Mouse (Mus musculus) kidney, postnatal 0 days (tissue): Measurements from ENCODE around the gene Tmem203. TPM values are rescaled to one million over a fixed set of nuclear protein-coding genes. Genes with fewer than 3 reads are reported as not detected.
"Not testable (repeated sequence)": the region's sequence is repeated elsewhere in the genome, so short reads cannot be mapped to it uniquely, and the experiment has no call there.

Source experiments
- ATAC-seq: fragments of 200-750 bp; cut with Nextera tagmentation; replicated peaks from 2 replicates; pipeline ENCODE4 v1.8.0; 2017; ENCODE audit warnings: low read depth, moderate number of reproducible peaks, moderate TSS enrichment, moderate library complexity; ENCODE audit not compliant: low FRiP score
- DNase-seq: peaks from one replicate; pipeline ENCODE4 v3.0.0-alpha.2; 2016; ENCODE audit warnings: low spot score
- H3K27ac ChIP-seq: fragments of 300-500 bp; sonication (generic); 2 replicates; pipeline ENCODE4 v1.5.1; 2014; ENCODE audit warnings: mild to moderate bottlenecking
- H3K27me3 ChIP-seq: fragments of 300-500 bp; sonication (generic); 2 replicates; pipeline ENCODE4 v1.6.1; 2014; ENCODE audit warnings: low read length, mixed read lengths; ENCODE audit not compliant: insufficient read depth
- H3K36me3 ChIP-seq: fragments of 300-500 bp; sonication (generic); 2 replicates; pipeline ENCODE4 v1.6.1; 2014; ENCODE audit warnings: low read length, mixed read lengths; ENCODE audit not compliant: insufficient read depth
- H3K4me1 ChIP-seq: fragments of 300-500 bp; sonication (generic); replicated peaks from 2 replicates; pipeline ENCODE4 v1.6.1; 2014; ENCODE audit warnings: antibody characterized with exemption, low read length, mixed read lengths; ENCODE audit not compliant: insufficient read depth
- H3K4me2 ChIP-seq: fragments of 300-500 bp; sonication (generic); 2 replicates; pipeline ENCODE4 v1.6.1; 2014; ENCODE audit warnings: mild to moderate bottlenecking, low read length, moderate library complexity, mixed read lengths
- H3K4me3 ChIP-seq: fragments of 300-500 bp; sonication (generic); replicated peaks from 2 replicates; pipeline ENCODE4 v1.5.1; 2014; ENCODE audit warnings: low read depth, low read length
- H3K9ac ChIP-seq: fragments of 300-500 bp; sonication (generic); 2 replicates; pipeline ENCODE4 v1.6.1; 2014; ENCODE audit warnings: low read depth, low read length
- H3K9me3 ChIP-seq: fragments of 300-500 bp; sonication (generic); replicated peaks from 2 replicates; pipeline ENCODE4 v1.6.1; 2016; ENCODE audit warnings: low read length, inconsistent platforms, mixed read lengths
- CTCF ChIP-seq: IDR thresholded peaks from 2 replicates; pipeline ENCODE4 v1.5.1; 2016; ENCODE audit warnings: antibody characterized with exemption, low read depth, mild to moderate bottlenecking, moderate library complexity
- WGBS: fragments of 180-500 bp; shearing (Covaris S2); extraction: QIAGEN DNeasy Blood & Tissue Kit; methylation state at CpG from one replicate; pipeline ENCODE4 v1.1.7; 2014; 5-methylcytosine and 5-hydroxymethylcytosine counted together
- polyA plus RNA-seq: library from polyadenylated mRNA; unstranded; fragments of >200 nt; fragmentation: Nextera tagmentation; extraction: Ambion mirVana; gene quantifications from 2 replicates; pipeline ENCODE4 v1.2.1, GENCODE M21; 2015

The Tmem203 gene
- polyA plus RNA-seq, 1 experiment from 2014 or later: 46.7 TPM

- no peak for TF ChIP-seq CTCF
- Histone ChIP-seq H3K36me3 (no peaks in the 10 kb centered on the region), H3K27me3 (no peaks in the 10 kb centered on the region), H3K4me2 (peak within 1 kb of the TSS; percentile 92), H3K4me1 (peaks cover 20% of the 10 kb centered on the region), H3K4me3 (peak within 1 kb of the TSS; percentile 49), H3K9ac (peak within 1 kb of the TSS; percentile 68), H3K27ac (peak within 1 kb of the TSS; percentile 59), H3K9me3 (no peaks in the 10 kb centered on the region)
- WGBS: under 1% methylated on average over 45 of the region's 59 CpGs
- ATAC-seq (0 out of 2 replicates have a peak, but pooled peaks have one; percentile 0), DNase-seq (no peak)
Measured at GRCm38 (mm10) chr2:25242101-25242506, 13.1 kb upstream of the Tmem203 start, which contains the start of the genes Rnf208 and Cysrt1. Gene Rnf208, plus strand, starts transcription at chr2:25242255. Gene Cysrt1, minus strand, starts transcription at chr2:25242452.

GRCm38 (mm10) chr2:25243342-25243741, 11.9 kb upstream of the Tmem203 start:
- ATAC-seq: no peak
- Histone ChIP-seq H3K9ac (no peak overlapping the region), H3K27me3 (no peaks in the 10 kb centered on the region), H3K4me3 (no peak overlapping the region), H3K4me1 (peaks cover 20% of the 10 kb centered on the region), H3K9me3 (no peaks in the 10 kb centered on the region), H3K27ac (no peak overlapping the region), H3K36me3 (no peaks in the 10 kb centered on the region), H3K4me2 (peak overlapping the region; percentile 92)
- no peak for DNase-seq
- TF ChIP-seq CTCF: no peak
- 71% methylated on average over 8 of the region's 8 CpGs for WGBS

GRCm38 (mm10) chr2:25244144-25244543, 11.1 kb upstream of the Tmem203 start:
- ATAC-seq: no peak
- DNase-seq: no peak

GRCm38 (mm10) chr2:25246183-25247072, 8.8 kb upstream of the Tmem203 start, which contains the start of gene AL732309.1:
Gene AL732309.1, minus strand, starts transcription at chr2:25246863.
- WGBS: 83% methylated on average over 10 of the region's 10 CpGs
- DNase-seq (no peak), ATAC-seq (no peak)
- no peak within 1 kb of the TSS for H3K27ac ChIP-seq
- no peak within 1 kb of the TSS for H3K4me2 ChIP-seq
- H3K4me1 ChIP-seq: peaks cover 9% of the 10 kb centered on the region; the same call in 1 of the 2 replicates
- no peak within 1 kb of the TSS for H3K4me3 ChIP-seq
- H3K9me3 ChIP-seq: no peaks in the 10 kb centered on the region
- TF ChIP-seq CTCF: no peak
- H3K36me3 ChIP-seq: peaks cover 23% of the 10 kb centered on the region
- no peaks in the 10 kb centered on the region for H3K27me3 ChIP-seq
- no peak within 1 kb of the TSS for H3K9ac ChIP-seq

More at GRCm38 (mm10) chr2:25244144-25244543, 11.1 kb upstream of the Tmem203 start:
- 90% methylated on average over 4 of the region's 4 CpGs for WGBS
- no peak for TF ChIP-seq CTCF
- H3K27ac ChIP-seq: no peak overlapping the region
- H3K36me3 ChIP-seq: peaks cover 2% of the 10 kb centered on the region
- no peaks in the 10 kb centered on the region for H3K9me3 ChIP-seq
- peaks cover 20% of the 10 kb centered on the region for H3K4me1 ChIP-seq
- no peaks in the 10 kb centered on the region for H3K27me3 ChIP-seq
- no peak overlapping the region for H3K4me3 ChIP-seq
- no peak overlapping the region for H3K9ac ChIP-seq
- no peak overlapping the region for H3K4me2 ChIP-seq

GRCm38 (mm10) chr2:25252331-25252730, 2.9 kb upstream of the Tmem203 start:
- no peak overlapping the region for H3K9ac ChIP-seq
- ATAC-seq (no peak), DNase-seq (no peak)
- H3K4me2 ChIP-seq: no peak overlapping the region
- H3K36me3 ChIP-seq: peaks cover 26% of the 10 kb centered on the region
- no peaks in the 10 kb centered on the region for H3K9me3 ChIP-seq
- WGBS: 93% methylated on average over 1 of the region's 1 CpGs
- H3K4me3 ChIP-seq: no peak overlapping the region
- TF ChIP-seq CTCF: peak; percentile 65
- H3K27ac ChIP-seq: no peak overlapping the region
- no peaks in the 10 kb centered on the region for H3K27me3 ChIP-seq
- H3K4me1 ChIP-seq: peaks cover 6% of the 10 kb centered on the region

- Histone ChIP-seq H3K4me3 (peak overlapping the region; percentile 99), H3K9ac (peak overlapping the region; percentile 74; the same call in 1 of the 2 replicates), H3K4me2 (peak overlapping the region; percentile 98)
- H3K9me3 ChIP-seq, H3K27ac ChIP-seq, H3K27me3 ChIP-seq, H3K36me3 ChIP-seq, ATAC-seq, H3K4me1 ChIP-seq: not testable (repeated sequence)
- peak; percentile 54 for DNase-seq
- WGBS: 53% methylated on average over 11 of the region's 12 CpGs
- TF ChIP-seq CTCF: peak; percentile 62
Measured at GRCm38 (mm10) chr2:25256443-25257109, 1.3 kb downstream of the Tmem203 start.

- H3K9me3 ChIP-seq: not testable (repeated sequence)
Measured at GRCm38 (mm10) chr2:25257250-25257649, 2.0 kb downstream of the Tmem203 start.

More at GRCm38 (mm10) chr2:25257250-25257649, 2.0 kb downstream of the Tmem203 start:
- WGBS: 90% methylated on average over 5 of the region's 5 CpGs
- H3K4me1 ChIP-seq, H3K36me3 ChIP-seq, H3K9ac ChIP-seq, ATAC-seq, H3K4me2 ChIP-seq, H3K27me3 ChIP-seq, H3K27ac ChIP-seq, DNase-seq, H3K4me3 ChIP-seq: not testable (repeated sequence)
